Mouse (Mus musculus): ENCODE measurements around the gene Baz1a.

DNA sequence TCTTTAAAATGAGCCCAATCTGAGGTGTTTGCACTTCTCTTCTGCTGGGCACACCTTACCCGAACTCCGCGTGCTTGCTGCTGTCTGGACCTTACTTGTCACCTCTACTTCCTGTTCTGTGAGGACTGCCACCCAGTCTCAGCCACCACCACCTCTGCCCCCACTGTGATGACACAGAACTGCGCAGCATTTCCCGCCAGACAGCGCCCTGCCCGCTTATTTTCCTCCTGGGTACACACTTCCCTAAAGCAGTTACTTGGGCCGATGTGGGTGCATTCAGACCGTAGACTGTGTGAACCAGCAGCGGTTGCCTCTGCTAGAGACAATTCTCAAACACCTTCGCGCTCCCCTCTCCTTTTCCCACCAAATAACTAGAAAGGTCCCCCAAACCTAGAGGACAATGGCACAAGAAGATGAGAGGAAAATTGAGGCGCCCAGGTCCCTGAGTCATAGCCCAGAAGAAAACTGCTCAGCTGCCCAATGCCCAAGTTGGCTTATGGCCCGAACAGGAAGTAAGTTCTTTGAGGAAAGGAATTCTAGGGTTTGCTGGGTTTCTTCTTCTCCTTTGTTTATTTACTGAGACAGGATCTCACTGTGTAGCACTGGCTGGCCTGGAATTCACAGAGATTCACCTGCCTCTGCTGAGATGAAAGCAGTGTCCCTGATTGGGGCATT lies 15.0 kb downstream of the Baz1a start:
- TF ChIP-seq CTCF (IDR thresholded peaks at IDR 0.05) (no peak), EP300 (IDR thresholded peaks at IDR 0.05) (no peak)

All from lung, postnatal 0 days (tissue).